Mouse (Mus musculus) right cerebral cortex, postnatal 4 days (tissue): ENCODE data around the gene Mgat4e.

Experiments
- DNase-seq: peaks from one replicate; pipeline ENCODE4 v3.0.0-alpha.2; 2022

Mgat4e gene

DNA sequence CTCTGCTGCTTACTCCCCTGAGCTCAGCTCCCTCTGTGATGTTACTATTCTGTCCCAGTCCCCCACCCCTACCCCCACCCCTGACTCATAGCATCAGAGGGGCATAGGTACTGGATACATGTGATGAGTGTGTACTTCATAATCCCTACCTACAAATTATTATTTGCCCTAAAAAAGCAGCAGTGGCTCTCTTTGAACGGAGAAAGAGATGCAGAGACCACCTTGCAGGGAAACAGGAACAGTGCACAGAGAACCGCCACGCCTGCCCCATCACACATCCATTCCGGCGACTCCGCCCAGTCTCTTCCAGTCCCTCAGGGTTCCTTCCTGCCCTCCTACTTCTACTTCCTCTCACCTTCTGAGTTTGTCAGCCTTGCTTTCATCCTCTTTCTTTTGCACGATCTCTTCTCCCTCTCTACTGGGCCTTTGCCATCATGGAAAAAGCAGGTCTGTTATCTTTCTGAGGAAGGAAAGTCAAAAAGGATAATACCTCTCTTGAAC lies at the start of gene Mgat4e:
TSS of gene Mgat4e (minus strand) at position 51 of the 501 bp plus-strand sequence.
- DNase-seq, result no peak

DNA sequence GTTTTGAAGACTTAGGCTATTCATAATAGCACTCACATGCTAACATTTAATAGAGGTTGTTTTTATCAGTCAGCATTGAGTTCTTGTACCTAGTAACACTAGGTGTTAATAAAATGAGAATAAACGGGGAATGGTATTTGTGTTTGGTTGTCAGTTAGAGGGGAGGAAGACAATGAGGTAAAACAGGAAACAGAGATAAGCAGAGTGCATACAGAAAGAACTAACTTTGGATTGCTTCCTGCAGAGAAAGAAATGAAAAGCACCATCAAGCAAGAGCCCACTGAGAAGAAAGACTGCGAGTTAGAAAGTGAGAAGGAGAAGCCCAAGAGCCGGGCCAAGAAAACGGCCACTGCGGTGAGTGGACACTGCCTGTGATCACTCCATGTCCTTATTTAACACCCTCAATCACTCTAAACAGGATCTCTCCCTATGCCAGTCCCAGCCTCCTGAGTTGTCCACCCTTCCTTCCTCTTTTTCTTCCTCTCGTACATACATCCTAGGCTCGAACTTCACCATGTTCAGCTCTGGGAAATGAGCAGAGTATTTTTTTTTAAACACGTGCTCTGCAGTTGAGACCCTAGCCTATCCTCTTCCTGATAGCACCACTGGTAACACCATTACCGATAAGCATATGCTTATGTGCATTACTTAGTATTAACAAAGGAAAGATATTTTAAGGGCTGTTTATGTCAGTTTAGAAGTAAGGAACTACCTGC lies 48.0 kb upstream of the Mgat4e start:
- no peak for DNase-seq

DNA sequence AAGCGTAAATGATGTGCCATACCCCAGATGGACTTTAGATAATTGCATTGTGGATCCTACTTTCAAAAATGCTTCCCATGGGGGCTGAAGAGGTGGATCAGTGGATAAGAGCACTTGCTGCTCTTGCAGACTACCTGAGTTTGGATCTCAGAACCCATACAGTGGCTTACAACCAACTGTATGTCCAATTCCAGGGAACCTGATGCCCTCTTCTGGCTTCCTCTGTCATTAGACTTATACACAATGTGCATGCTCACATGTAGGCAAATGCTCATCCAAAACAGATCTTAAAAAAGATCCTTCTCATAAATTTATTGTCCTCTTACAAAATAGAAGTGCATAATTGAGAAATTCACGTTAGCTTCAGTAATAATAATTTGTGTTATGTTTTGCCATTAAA lies 42.3 kb upstream of the Mgat4e start:
- no peak for DNase-seq

DNA sequence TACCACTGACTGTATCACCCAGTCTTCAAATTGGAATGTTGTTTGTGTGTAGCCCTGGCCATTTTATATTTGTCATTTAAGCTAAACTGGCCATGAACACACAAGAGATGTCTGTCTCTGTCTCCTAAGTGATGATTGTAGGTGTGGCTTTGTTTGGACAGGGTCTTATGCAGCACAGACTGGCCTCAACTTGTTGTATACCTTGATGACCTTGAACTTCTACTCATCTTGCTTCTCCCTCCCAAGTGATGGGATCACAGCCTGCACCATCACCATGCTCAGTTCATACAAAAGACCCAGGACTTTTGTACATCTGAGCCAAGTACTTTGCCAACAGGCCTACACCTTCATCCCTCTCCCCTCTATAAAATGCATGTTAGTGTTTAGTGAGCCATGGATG lies 40.2 kb upstream of the Mgat4e start:
- DNase-seq, result no peak

DNA sequence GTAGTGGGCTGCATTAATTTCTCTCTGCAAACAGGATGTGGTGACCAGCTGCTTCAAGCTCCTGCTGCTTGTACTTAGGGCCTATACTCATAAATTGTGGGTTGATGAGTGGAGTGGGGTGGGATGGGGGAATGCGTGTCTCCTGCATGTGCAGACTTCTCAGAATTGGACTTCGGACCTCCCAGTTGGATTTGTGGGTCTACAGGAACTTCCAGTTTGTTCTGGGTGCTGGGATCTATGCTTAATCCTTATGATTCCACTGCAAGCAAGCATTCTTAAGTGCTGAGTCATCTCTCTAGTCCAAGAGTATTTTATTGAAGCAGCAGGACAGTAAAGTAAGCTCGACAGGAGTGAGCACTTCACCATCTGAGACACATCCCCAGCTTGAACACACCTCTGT lies 34.1 kb upstream of the Mgat4e start:
- DNase-seq, result no peak

DNA sequence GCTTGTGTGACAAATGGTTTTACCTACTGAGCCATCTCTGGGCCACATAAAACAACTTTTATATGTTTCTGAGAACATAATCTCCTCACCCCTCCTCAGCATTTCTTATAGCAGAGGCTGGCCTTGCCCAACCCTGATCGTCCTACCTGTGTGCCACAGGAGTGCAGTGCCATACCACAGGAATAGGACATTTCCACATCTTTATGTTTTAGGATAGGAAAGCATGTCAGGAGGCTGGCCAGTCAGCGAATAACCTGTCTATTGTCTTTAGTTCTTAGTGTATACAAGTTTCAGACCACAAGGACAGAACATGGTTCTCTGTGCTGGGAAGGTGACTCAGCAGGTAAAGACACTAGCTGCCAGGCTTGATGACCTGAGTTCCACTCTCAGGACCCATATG lies 31.3 kb upstream of the Mgat4e start:
- DNase-seq, result no peak

DNA sequence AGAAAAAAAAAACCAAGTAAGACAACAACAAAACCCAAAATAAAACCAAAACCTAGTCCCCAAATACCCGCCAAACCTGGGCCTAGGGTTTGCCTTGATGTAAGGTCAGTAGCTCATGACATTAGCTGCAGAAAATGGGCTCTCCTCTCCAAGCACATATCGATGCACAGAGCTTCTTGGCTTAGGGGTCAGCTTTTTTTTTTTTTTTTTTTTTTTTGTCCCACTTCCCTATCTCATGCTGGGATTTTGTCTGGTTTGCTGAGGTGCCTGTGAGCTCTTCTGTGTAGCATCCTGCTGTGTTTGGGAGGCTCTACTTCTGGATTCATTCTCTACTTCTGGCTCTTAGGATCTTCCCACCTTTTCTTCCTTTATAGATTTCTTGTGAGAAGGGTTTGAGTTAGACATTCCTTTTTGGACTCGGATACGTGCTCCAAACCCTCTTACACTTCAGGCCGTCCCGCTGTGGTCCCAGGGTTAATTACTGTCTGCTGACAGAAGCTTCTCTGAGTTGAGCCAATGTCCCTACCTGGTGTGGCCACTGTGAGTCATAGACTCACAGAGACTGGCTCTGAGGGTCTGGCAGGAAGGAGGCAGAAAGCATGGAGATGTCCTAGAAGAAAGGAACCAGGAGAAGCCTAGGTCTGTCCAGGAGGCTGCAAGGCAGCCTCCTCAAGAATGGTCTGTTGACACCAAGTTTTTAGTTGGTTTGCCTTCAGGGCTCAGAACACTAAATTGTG lies 28.1 kb upstream of the Mgat4e start:
- DNase-seq, result no peak

DNA sequence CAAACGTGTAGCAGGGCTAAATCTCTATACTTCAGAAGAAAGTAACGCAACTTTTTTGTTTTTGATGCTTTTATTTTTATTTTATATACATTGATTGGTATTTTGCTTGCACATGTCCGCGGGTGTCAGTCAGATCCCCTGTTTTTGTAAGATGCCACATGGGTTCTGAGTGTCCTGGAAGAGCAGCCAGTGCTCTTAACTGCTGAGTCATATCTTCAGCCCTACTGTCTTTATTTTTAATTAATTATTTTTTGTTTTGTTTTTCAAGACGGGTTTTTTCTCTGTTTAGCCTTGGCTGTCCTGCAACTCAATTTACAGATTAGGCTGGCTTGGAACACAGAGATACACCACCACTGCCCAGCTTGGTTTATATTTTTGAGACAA lies 24.4 kb upstream of the Mgat4e start:
- DNase-seq, result no peak

DNA sequence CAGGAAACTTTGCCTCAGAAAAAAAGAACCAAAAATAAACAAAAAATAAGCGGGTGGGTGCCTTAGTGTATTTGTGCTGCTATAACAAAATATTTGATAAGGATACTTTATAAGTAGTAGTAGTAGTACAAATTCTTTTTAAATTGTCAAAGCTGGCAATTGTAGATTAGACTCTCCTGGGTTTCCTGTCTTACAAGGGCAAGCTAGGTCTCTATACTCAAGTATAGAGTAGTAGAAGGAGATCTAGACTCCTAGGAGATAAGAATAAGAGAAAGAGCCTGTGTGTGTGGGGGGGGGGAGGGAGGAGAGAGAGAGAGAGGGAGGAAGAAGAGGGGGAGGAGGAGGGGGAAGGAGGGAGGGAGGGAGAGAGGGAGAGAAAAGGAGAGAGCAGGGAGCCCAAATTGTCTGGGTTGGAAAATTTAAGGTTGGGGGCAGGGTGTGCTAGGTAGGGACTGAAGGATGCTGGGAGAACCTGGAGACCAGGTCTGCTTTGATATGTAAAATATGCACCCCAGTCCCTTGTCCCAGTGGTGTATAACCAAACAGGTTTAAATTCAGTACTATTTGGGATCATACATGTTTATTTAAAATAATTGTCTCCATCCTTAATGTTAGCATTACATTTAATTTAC lies 23.9 kb upstream of the Mgat4e start:
- no peak for DNase-seq

DNA sequence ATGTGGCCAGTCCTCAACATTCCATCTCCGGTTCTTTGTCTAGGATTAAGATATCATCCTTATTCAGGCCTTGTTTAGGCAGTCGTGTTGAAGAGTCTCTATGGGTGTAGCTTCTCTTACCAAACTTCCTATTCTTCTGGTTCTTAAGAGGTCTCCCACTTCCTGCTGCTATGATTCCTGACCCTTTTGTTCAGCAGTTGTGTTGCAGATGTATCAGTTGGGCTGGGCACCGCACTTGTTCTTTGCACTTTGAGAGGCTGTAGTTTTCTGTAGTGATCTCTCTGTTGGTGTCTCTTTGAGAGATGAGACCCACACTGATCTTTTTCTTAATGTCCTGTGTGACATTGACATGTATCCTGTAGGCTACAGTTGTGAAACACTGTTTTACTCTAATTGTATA lies 21.1 kb upstream of the Mgat4e start:
- no peak for DNase-seq

DNA sequence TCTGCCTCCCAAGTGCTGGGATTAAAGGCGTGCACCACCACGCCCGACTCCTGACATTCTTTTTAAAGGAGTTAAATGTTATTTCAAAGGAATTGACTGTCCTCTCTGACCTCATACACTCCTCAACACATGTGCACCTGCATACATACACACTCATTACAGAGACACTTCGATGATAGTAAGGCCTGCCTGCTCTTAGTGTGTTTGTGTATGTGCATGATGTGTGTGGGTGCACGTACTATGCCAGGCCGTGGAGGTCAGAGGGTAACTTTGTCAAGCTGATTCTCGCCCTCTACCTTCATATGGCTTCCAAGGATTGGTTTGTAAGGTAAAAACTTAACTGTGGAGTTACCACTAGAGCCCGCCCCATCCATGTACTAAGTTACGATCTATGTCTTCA lies 20.7 kb upstream of the Mgat4e start:
- no peak for DNase-seq

DNA sequence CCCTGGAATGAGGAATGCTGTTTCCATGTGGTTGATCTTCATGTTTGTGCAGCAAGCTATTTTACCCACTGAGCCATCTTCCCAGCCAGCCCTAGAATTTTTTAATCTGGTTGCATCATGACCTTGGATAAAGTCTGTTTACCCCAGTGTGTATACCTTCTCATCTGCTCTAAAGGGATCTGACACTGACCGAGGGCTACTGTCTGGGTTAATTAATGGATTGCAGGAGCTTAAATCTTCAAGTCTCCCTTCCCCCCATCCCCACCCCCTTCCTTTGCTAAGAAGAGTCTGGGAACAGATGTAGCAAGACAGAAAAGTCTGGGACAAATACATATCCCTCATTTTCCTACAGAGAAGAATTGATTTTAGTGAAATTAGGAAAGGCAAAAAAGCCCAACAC lies 18.0 kb upstream of the Mgat4e start:
- no peak for DNase-seq

DNA sequence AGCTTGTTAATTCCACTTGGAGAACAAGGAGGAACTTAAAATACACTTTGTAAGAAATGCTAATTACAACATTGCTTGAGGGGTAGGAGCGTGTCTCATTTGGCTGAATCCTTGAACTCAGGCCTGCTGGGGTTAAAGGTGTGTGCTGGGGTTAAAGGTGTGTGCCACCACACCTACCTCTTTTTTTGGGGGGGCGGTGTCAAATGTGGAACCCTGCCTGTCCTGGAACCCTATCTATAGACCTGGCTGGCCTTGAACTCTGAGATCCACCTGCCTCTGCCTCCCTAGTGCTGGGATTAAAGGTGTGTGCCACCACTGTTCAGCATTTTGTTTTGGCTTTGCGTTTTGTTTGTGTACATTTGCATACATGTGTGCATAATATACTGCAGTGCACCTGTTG lies 14.2 kb upstream of the Mgat4e start:
- DNase-seq, result no peak

DNA sequence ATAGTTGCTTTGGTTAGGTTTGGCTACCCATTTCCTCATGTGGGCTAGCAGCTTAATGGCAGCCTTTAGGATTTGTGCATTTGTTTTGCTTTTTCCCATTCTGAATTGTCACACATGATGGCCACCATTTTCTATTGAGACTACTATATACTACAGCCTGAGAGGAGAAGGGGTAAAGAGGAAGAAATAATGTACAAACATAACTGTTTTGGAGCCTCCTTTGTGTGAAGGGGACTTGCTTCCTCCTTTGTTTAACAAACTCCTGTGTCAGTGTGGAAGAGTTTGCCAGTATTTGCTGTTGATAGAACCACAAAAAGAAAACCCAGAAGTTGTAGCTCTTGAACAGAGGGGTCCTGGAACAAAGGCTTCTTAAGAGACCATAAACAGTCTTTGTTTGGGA lies 13.0 kb upstream of the Mgat4e start:
- DNase-seq, result no peak

DNA sequence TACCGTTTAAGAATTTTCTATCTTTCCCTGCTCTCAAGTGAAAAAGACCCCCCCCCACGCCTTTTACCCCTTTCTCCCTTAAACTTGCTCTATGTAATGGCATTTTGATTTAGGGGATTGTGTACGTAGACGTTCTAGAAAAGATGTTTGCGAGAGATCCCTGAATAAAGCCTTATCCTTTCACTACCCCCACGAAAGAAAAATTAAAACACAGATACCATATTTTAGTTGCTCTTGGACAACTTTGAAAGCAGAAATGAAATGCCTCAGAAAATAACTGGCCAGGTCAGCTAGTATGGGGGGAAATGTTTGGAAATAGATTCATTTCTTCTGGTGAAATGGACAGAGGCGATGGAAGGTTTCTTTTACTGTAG lies 12.3 kb upstream of the Mgat4e start:
- DNase-seq, result no peak

DNA sequence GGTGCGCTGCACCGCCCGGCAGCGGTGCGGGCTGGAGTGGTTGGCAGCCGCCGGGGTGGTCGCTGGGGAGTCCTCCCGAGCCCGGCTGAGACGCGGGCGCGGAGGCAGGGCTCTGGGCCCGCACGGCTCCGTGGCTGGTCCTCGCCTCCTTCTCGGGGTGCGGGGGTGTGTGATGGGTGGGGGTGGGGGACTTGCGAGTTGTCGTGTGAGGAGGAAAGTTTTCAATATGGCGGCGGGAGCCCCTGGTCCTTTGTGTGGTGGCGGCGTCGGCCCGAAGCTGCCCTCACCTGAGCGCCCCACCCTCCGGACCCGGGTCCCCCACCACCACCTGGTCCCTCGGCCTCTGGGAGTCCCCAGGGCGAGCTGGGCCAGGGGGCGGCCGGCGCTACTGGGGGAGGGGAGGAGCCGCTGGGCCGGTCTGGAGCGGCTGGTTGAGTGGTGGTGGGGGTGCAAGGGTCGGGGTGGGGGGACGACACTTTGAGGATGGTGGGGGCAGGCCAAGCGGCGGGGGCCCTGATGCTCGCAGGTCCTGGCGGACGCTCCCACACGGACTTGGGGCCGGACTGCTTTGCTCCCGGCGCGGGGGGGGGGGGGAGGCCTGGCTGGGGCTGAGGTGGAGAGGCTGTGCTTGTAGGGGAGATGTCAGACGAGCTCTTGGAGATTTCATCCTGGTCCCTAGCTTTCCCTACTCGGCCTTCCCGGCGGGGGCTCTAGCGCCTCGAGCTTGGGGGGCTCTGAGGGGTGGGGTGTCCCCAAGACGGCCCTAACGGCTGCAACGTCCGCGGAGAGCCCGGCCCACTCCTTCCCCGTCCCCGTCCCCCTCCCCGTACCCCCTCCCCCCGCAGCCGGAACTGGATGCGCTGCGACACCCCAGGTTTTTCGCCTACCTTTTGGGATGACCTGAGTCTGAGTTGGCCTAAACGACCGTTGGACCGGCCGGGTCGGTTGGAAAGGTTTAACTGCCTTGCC lies 11.6 kb upstream of the Mgat4e start:
- peak; percentile 51 for DNase-seq

DNA sequence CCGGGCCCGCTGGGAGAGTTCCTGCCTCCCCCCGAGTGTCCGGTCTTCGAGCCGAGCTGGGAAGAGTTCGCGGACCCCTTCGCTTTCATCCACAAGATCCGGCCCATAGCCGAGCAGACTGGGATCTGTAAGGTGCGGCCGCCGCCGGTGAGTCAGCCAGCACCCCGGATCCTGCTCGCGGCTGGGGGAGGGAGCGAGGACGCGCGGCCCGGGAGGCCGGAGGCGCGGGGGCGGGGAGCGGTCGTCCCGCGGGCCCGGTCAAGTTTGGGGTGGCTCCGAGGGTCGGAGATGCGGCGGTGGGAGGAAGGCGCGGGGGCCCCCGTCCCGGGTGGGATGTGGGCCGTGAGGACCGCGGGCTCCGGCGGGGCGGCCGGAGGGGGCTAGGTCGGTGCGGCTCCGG lies 10.9 kb upstream of the Mgat4e start:
- peak; percentile 33 for DNase-seq

DNA sequence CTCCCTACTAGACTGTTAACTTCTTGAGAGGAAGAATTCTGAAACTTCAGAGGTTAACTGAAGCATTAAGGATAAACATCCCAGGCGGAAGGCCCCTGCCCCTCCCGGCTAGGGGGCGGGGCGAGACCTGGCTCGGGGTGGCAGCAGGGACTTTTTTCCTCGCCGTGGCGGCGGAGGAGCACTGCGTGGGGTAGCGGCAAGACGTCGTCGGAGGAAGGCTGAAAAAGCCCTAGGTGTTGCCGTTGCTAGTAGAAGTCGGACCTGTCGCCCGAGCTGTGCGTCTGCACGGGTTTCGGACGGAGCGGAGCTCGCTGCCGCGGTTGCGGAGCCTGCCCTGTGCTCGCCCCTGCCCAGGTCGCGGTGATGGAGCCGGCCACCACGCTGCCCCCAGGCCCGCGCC lies 10.5 kb upstream of the Mgat4e start, which contains the start of gene Kdm5b:
TSS of gene Kdm5b (plus strand) at position 196 of the 400 bp plus-strand sequence.
- DNase-seq, result peak; percentile 80

DNA sequence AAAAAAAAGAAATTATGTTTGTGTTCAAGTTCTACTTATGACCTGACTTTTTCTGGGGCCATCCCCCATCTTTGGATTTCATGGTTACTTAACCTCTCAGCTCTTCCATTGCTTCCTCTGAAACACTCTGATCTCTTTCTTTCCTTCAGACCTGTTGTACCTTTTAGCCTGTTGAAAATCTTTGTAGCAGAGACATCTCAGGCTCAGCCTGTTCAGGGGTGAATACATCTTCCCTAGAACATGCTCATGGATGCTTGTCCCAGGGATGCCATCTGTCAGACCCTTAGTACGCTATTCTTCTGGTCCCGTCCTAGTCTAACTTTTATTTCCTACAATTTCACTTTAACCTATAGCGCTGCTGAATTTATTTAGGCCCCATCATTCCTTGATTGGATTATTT lies 9.7 kb upstream of the Mgat4e start:
- no peak for DNase-seq

DNA sequence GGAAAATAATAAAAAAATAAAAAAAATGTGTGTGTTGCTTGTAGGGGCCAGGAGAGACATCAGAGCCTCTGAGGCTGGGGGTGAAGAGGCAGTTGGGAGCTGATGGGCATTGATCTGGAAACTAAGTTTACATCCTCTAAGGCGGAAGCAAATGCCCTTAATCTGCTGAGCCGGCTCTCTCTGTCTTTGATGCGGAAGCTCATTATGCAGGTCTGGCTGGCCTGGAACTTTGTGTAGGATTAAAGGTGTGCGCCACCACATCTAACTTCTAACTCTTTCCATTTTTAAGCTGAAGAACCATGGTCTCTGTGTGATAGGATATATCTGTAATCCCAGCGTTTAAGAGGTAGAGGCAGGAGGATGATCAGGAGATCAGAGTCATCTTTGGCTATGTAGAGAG lies 9.0 kb upstream of the Mgat4e start:
- DNase-seq, result no peak

DNA sequence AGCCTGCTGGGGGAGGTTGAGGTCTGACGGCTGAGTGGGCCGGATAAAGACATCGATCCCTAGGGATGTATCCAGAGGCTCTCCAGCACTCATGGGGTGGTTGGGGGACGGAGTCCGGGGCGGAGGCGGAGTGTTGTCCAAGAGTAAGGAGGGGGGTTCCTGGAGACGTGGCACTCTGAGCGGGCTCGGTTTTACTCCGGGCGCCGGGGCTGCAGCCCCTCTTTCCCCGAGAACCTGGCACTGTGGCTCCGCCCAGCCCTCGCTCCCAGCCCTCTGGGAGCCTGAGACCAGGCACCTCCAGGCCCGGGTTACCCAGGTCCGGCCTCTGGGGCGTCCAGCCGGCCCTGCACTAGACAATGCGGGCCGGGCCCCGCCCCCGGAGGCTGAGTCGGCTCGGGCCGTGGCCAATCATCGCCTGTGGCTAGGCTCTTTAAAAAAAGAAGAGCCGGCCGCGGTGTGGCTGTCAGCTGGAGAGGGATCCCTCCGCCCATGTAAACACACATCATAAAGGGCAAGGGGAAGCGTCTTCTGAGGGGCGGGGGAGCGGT lies 7.3 kb upstream of the Mgat4e start:
- peak; percentile 90 for DNase-seq

DNA sequence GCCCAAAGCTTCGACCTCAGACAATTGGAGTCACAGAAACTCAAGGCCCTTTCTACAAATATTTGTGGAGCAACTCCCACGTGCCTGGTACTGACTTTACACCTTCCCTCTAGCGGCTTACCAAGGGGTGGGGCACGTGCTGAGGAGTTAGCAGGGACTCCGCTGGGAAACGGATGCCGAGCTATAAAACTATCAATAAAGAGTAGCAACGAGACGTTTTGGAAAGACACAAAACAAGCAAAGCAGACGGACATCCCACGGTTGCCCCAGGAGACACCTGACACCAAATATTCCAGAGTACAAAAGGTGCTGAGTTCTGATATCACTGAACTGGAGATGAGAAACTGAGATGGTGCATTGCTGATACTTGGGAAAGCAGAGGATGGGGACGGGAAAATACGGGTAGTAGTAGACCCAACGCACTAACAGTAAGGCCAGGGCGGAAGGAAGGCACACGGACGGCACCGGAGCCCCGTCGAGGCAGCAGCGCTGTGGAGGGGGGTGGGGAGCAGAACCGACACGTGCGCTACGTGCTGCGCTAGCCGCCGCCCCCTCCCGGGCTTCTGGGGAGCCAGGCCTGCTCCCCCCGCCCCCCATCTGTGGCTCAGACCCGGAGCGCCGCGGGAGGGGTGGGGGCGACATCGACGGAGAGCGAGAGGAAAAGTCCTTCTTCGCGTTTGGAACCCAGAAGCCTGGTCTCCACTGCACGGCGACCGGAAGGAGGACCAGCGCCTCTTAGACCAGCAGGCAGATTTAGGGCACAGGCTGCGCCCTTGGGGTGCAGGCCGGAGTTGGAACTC lies 6.6 kb upstream of the Mgat4e start:
- DNase-seq, result peak; percentile 82
